Mouse (Mus musculus) erythroblast, embryonic 14.5 days (primary cell): Measurements from ENCODE around the gene Hes3.

Source experiments
- GATA1 ChIP-seq: IDR thresholded peaks from 2 replicates; pipeline ENCODE4 v1.6.1; 2012; ENCODE audit warnings: low read length, inconsistent platforms, mixed read lengths
- TAL1 ChIP-seq: IDR thresholded peaks from 3 replicates; pipeline ENCODE4 v1.6.1; 2012; ENCODE audit warnings: low read length, inconsistent platforms, mixed read lengths

GRCm38 (mm10) chr4:152272006-152272405 lies 19.5 kb downstream of the Hes3 start:
- no peak for TF ChIP-seq GATA1
- TF ChIP-seq TAL1 = no peak
